Mouse (Mus musculus) neural tube, postnatal 0 days (tissue): ENCODE results near the gene Immp1l. TPM values are rescaled to one million over a fixed set of nuclear protein-coding genes. Genes with fewer than 3 reads are reported as not detected.

Experiments used
- microRNA-seq: library from miRNA; unstranded; fragments of <30 nt; microRNA quantifications from one replicate; pipeline ENCODE4, GENCODE M21; 2016
- polyA plus RNA-seq: library from polyadenylated mRNA; unstranded; fragments of >200 nt; fragmentation: Nextera tagmentation; extraction: Ambion mirVana; gene quantifications from 2 replicates; pipeline ENCODE4 v1.2.1, GENCODE M21; 2015

The Immp1l gene
- 114 and 124 TPM in 2 replicates for polyA plus RNA-seq

GRCm38 (mm10) chr2:105903896-105904756 is at the start of gene Immp1l, which contains the start of gene Elp4:
TSS of gene Immp1l (plus strand) at chr2:105904638.
TSS of gene Elp4 (minus strand) at chr2:105904564.

GRCm38 (mm10) chr2:106002835-106003739 is 98.6 kb downstream of the Immp1l start, which contains the start of gene Dnajc24:
TSS of gene Dnajc24 (minus strand) at chr2:106003549.

Small RNA genes within 50 kb of the gene (microRNA-seq; reads per million reads assigned to microRNA genes)
- gene Gm22002 = not detected

Other genes starting within 250 kb of the Immp1l start
- 10.3 and 11.3 TPM in 2 replicates for gene Pax6, start 235.7 kb upstream of the Immp1l start, polyA plus RNA-seq
- gene Elp4, start 74 bp upstream of the Immp1l start, polyA plus RNA-seq = 30.3 and 32.7 TPM in 2 replicates
- gene Dnajc24, start 98.9 kb downstream of the Immp1l start, polyA plus RNA-seq = 34.8 and 38.7 TPM in 2 replicates